Mouse (Mus musculus) adrenal gland, adult 2 months (tissue): ENCODE data around the gene Rnf181. TPM values are rescaled to one million over a fixed set of nuclear protein-coding genes. Genes with fewer than 3 reads are reported as not detected.
A peak's percentile ranks its signal among the peaks of the same experiment; 100 is the strongest.

Experiments used
- DNase-seq: peaks from one replicate; pipeline ENCODE4 v3.0.0; 2021
- polyA plus RNA-seq: library from polyadenylated mRNA; depleted of rRNA; stranded (reverse); fragments of >200 nt; gene quantifications from 2 replicates; pipeline ENCODE4 v1.2.3, GENCODE M21; 2012
- total RNA-seq, 2 experiments: library from RNA; stranded (reverse); gene quantifications; 2 replicates each; pipeline ENCODE4 v1.2.3; 2021

Rnf181 gene
- total and polyA plus RNA-seq, 3 experiments = 283 to 489 (median 444) TPM

DNA sequence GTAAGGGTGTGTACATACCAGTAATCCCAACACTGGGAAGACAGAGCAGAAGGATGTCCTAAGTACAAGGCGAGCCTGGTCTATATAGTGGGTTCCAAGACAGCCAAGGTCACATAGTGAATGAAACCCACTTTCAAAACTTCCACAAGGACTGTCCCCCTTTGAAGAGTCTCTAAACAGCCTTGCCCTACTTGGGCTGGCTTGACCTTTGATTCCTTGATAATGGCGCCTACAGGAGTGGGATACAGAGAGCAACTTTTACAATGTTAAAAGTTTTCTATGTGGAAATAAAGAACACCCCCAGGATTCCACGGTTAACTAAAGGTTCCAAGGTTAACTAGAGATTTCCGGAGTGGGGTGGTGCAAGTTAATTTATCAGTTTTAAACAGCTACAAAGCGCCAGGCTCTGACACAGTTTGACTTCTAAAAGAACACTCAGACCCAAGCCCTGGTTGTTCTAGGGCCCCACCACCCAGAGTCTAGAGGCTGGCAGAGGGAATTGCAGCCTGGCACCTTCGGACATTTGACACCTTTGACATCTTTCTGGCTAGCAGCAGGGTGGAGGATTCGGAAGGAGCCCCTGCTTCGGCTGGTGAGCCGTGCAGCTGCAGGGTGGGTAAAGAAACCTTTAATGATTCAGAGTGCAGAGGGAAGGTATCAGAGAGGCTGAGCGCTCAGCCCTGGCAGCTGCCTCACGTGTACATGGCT, 6.7 kb downstream of the Rnf181 start:
- no peak for DNase-seq

DNA sequence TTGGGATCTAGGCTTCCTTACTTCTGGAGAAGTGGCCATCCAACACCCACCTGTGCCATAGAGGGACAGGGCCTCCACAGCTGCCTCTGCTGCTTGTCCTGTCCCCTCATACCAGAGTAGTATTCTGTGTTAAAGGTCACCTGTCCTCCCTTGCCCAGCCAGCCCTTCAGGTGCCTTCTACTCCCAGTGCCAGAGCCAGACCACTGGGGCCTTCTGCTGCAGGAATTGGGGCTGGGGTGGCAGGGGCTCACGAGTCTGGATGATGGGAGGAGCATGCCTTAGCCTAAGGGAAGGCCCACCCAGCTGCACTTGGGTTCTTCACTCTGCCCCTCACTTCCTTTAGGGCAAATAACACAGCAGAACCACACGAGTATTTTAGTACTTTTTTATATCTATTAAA, 7.4 kb downstream of the Rnf181 start:
- DNase-seq = no peak

DNA sequence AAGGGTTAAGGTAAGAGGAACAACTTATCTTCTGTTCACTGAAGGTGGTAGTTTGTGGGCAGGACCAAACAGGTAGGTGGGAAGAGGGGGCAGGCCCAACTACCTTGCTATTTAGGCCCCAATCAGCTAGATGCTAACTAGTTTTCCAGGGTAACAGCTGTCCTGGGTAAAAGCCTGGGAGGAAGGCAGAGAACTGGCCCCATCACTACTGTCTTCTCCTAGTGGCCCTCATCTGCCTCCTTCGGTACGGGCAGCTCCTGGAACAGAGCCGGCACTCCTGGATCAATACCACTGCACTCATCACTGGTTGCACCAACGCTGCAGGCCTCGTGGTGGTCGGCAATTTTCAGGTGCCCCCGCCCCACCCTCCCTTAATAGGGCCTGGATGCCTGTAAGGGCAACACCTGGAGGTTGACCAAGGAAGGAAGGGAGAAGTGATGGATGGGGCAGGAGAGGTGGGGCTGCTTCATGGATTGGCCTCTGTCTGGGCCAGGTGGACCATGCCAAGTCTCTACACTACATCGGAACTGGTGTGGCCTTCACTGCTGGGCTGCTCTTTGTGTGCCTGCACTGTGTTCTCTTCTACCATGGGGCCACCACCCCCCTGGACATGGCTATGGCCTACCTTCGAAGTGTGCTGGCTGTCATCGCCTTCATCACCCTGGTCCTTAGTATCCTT, 8.5 kb downstream of the Rnf181 start:
- no peak for DNase-seq

DNA sequence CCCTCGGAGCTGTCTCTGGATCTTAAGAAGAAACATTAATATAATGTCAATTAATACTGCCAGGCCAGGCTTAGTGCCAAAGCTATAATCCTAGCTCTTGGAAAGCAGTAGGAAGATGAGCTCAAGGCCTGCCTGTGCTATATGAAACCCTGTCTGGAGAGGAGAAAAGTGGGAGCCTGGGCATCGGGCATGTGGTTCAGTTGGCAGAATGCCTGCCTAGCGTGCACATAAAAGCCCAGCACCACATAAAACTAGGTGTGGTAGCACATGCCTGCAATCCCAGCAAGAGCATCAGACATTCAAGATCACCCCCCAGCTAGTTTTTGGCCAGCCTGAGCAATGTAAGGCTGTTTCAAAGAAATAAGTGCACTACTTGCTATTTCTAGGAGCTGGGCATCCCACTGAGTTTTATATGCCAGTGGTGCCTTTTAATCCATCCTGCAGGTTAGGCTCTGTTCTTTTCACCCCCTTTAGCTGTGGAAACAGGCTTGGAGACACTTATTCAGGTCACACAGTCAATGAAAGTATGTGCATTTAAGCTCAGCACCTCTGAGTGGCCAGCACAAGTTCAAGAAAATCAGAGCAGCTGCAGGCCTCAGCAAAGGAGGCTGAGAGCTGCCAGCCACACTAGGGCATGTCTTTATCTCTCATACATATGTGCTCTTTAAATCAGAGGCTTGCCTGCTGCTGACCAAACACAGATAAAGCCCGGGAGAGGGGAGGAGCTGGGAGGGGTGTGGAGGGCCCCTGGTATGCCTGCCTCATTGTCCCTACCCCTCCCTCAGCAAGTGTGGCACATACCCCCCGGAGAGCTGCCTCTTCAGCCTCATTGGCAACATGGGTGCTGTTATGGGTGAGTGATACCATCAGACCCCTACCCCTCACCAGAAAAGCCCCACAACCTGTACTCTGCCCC, 9.3 kb downstream of the Rnf181 start:
- DNase-seq = no peak

DNA sequence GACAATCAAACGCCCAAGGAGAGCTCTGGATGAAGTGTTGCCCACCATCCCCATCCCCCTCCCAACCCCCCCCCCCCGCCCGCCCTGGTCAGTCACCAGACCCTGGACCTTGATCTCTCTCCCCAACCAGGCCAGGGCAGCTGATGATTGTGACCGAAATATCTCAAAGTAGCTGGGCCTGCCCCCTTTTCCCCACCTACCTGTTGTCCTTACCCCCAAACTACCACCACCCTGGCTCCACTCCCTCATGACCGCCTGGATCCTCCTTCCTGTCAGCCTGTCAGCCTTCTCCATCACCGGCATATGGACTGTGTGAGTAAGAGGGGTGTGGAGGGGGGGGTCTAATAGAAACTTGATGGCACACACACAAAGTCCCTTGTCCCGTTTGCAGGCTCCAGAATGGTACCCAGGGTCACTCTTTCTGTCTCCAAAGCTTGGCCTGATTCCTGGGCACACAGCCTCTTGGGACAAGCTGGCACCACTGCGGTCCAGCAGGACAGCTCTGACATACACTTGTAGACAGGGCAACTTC, 10.7 kb downstream of the Rnf181 start:
- DNase-seq = no peak

DNA sequence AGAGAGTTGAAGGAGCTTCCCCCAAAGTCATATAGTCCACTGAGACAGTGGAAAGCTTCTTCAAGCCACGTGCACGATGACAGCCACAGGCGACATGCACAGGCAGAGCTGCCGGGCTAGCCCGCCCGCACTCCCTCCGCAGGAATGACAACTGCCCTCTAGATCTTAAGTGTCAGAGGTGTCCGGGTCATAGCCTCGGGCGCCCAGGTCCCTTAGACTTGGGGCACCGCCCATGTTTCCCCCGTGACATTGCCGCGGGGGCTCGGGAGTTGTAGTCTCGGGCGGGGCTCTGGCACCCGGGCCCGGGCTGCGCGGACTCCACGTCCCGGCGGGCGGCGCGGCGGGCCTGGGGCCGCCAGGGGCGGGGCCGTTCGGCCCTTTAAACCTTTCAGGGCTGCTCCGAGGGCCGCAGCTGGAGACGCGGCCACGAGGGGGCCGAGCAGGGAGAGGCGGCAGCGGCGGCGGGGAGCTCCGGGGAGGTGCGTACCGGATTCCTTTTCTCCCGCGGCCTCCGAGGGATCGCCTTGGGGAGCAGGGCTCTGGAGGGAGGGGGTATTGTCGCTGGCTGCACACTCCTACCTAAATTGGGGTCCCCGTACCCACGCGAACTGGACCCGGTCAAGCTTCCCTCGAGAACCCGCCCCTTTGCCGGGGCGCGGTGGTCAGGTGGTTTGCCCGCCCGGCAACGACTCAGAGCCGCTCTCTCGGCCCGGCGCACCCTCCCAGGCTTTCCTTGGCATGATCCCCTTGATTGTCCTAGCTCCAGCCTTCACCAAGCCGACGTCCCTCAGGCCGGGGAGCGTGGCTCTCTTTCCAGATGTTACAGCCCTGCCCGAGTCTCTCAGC, 11.5 kb downstream of the Rnf181 start, which contains the start of gene Tmem150a:
Tmem150a (plus strand) TSS at position 382 of the 846 bp plus-strand sequence.
- peak; percentile 93 for DNase-seq

DNA sequence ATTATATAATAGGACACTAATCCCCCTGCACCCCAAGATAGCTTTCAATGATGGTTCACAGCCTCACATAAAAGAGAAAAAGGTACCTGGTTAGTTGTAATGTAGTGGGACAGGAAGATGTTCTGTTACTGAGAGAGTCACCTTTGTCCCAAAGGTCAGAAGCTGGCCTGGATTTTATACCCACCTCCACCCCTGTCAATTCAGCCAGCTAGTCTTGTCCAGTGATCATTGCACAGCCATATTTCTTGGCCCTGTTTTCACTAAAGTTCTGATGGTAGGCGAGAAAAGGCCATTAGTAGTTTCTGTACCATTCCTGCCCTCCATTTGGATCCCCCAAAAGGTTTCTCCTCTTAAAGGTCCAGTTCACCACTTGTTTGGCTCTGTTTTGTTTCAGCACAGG, 12.7 kb downstream of the Rnf181 start:
- DNase-seq = no peak

DNA sequence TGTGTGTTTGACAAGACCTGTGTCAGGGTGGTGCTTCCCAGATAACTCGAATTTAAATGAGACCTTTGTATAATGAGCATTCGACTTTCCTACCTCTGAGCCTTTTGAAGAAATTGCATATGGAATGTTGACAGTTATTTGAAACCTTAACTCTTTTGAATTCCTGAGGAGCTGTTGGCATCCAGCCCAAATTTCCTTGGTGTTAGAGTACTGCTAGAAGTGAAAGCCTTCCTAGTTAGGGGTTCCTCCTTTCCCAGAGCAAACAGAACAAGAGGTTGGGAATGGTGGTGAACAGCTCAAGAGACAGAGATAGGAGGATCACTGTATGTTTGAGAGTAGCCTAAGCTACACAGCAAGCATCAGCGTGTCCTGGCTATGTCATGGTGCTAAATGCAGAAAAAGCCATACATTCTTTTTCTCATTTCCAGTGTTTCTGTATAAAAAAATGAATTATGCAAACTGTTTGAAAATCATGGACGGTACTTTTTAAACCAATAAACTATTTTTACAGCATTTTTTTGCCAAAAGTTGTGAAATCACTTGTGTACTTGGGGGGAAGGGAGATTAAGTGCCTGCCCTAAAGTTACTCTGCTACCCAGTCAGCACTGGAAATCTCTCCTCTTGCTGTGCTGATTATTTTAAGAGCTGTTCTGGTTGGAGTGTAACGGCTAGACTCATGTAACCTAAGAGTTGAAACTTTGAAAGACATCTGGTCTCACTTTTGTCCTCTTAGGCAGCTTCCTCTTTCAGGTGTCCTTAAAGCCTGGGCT, 13.9 kb downstream of the Rnf181 start:
- DNase-seq = no peak

DNA sequence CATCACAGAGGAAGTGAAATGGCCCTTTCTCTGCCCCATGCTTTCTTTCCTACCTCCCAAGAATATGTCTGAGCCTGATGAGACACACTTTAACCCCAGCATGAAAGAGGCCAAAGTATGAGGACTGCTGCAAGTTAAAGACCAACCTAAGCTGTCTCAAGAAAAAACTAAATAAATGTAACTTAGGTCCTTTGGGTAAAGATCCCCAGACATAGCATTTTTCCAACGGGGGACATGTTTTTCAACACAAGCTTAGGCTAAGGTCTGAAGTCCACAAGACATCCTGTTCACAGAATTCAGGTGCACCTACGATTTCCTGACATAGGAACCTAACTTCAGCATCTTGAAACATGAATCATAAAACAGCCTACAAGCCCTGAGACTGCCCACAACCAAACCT, 16.5 kb downstream of the Rnf181 start:
- DNase-seq = no peak

DNA sequence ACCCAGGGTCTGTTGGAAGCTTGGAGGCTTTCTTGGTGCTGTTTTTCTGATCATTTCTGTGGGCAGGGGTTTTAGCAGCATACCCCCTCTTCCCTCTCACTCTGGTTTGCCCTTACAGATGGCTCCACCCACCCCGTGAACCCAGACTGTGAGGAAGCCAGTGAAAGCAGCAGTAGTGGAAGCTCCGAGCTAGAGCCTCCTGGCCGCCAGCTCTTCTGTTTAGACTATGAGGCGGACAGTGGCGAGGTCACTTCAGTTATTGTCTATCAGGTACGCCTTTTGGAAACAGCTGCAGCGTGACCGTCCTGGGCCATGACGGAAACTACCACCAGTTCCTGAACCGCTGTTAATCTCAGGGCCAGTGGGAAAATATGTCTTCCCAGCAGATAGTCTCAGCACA, 18.3 kb downstream of the Rnf181 start:
- DNase-seq = peak; percentile 31

DNA sequence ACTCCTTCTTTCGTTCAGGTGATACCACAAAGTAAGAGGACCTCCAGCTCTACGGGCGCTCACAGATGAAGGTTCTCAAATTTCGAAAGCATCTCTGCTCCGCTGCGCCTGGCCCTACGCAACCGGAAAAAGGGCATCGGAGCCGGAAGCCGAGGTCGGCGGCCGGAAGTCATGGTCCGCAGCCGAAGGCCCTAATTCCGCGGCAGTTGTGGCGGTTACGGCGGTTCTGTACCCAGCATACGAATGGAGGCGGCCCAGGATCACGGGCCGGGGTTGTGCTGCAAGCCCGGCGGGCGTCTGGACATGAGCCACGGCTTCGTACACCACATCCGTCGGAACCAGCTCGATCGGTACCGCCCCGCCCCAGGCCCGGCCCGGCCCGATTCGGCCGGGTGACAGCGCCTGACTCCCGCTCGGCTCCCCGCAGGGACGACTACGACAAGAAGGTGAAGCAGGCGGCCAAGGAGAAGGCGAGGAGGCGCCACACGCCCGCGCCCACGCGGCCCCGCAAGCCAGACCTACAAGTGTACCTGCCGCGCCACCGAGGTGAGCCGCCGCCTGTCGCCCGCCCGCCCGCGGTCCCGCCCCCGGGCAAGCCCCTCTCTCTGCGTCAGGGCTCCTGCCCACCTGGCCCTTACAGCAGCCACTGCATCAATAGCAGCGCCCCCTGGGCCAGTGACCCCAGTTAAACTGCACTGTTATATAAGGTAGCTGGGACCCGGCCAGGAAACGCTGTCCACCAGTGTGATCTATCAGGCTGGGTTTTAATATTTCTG, 19.4 kb downstream of the Rnf181 start, which contains the start of gene 0610030E20Rik:
0610030E20Rik (plus strand) TSS at position 152 of the 776 bp plus-strand sequence.
- peak; percentile 87 for DNase-seq

DNA sequence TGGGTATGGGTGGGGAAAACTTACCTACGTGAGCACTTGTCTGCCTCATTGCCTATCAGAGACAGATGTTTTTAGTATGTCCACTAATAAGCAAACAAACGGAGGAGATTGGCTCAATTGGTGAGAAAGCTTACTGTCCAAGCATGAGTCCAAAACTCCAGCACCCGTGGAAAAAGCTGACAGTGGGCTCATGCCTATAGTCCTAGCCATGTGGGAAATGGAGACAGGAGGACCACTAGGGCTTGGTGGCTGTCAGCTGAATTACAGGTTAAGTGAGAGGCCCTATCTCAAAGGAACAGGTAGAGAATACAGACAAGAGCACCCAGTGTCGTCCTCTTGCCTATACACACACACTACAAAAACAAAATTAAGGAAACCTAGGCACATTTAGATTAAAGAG, 20.5 kb downstream of the Rnf181 start:
- DNase-seq = no peak

DNA sequence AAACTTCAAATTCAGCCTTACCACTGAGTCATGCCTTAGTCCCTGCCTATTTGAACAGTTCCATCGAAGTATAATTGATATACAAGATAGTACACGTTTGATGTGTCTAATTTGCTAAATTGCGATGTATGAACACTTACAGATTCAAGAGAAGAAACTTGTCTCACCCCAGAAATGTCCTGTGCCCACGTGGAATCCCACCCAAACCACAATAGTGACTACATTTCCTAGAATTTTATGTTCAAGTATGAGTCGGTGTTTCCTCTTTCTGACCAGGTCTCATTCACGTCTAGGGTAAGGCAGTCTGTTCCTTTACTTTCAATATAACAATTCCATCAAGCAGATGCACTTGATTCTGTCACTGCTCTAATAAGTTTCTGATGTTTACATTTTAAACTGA, 21.1 kb downstream of the Rnf181 start:
- DNase-seq = no peak

DNA sequence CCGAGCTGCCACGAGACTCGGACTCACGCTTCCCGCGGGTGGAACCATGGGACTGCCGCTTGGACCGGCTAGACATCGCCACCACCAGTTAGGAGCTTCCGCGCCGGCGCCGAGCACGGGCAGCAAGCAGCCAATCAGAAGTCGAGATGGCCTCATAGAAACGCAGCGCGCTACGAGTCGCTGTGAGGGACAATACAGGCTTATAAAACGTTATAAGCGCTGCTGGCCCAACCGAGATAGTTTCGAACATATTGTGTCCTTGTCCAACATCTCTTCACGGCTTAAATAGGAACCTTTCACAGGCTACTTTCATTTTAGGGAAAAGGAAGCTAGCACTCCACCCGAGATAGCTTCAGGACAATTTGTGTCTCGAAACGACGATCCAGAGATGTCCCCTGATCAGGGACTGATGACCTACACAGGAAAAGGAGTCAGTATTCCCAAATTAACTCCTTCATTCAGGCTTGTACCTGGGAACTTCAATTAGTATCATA, 21.6 kb downstream of the Rnf181 start, which contains the start of gene Usp39:
Usp39 (minus strand) TSS at position 111 of the 494 bp plus-strand sequence.
- DNase-seq = peak; percentile 95

DNA sequence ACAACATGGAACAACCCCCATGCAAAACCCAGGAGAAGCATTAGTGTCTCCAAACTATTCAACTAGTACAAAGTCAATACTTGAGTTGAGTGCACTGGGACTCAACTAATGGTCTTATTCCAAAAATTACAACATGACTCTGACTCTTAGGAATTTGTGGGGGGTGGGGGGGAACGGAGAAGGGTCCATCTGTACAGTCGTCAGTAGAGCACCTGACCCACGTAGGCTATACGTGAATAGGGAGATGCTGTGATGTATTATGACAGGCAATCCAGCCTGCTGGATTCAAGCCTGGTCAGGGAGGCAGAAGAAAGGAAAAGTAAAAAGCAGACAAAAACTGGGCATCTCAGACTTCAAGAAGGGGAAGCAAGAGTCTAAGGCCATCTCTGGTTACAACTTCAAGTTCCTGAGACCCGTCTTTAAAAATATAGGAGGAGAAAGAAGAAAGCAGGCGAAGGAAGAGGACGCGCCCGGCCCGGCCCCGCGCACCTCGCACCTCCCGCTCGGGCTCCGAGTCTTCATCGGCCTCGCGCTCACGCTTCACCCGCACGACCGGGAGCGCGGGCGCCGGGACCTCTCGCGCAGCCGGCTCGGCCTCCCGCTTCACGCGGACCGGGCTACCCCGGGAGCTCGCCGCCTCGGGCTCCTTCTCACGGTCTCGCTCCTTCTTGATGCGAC, 22.2 kb downstream of the Rnf181 start:
- DNase-seq = no peak

DNA sequence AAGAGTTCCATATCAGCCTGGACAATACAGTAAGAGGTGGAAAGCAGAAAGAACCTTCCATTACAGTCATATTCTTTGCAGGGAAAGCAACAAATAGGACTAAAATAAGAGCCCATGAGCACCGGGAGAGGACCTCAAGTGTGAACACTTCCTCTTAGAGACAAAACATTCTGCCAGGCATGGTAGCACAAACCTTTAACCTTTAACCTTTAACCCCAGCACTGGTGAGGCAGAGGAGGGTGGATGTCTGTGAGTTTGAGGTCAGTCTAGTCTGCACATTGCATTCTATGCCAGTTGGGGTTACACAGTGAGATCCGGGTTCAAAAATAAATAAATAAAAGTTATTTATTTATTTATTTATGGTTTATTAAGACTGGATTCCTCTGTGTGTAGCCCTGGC, 26.3 kb downstream of the Rnf181 start:
- no peak for DNase-seq

DNA sequence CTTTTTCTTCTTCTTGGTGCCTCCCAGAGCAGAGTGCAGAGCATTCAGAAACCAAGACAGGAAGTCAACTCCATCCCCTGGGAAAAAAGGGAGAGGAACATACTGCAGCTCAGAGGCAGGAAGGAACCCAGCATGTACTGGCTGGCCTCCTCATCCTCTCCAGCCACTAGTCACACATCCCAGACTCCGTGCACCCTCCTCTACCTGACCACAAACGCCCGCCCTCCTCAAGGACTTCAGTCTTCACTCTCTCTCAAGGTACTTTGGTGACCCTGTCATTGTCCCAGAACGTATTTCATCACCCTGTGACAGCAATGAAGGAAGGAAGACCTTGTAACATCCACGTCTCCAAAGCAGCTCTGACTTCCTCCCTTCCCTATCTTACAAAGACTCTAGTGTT, 33.6 kb downstream of the Rnf181 start:
- DNase-seq = no peak

DNA sequence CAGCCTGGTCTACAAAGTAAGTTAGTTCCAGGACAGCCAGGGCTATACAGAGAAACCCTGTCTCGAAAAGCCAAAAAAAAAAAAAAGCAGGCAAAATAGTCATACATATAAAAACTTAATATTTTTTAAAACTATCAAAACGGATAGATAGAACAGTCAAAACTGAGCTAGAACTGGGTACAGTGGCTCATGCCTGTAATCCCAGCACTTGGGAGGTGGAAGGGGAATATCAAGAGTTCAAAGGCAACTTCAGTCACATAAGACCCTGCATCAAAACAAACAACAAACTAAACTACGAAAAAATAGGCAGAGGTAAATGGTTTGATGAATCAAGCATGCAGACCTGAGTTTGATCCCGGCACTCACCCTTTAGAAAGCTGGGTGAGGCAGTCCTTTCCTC, 36.6 kb downstream of the Rnf181 start:
- DNase-seq = no peak

DNA sequence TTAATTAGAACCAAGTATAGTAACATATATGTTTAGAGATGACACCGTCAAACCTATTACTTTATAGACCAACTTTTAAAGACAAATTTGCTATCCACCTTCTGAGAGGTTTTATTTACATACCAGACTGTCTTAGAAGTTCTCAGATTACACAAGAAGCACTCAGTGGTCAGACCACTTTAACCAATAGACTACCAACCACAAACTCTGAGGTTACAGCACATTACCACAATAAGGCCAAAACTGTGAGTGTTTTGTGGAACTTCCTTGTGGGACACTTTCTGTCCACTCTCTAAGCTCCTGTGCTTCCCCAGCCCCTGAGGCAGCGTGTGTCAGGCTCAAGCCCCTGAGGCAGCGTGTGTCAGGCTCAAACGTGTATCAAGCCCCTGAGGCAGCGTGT, 37.7 kb downstream of the Rnf181 start:
- DNase-seq = no peak
